Mouse (Mus musculus) midbrain, embryonic 14.5 days (tissue): Measurements from ENCODE around the gene Fgfr2. TPM values are rescaled to one million over a fixed set of nuclear protein-coding genes. Genes with fewer than 3 reads are reported as not detected.

Source experiments
- ATAC-seq: fragments of 200-750 bp; cut with Nextera tagmentation; 2 replicates; pipeline ENCODE4 v1.8.0; 2017; ENCODE audit warnings: moderate number of reproducible peaks, moderate library complexity; ENCODE audit not compliant: low FRiP score, low TSS enrichment
- DNase-seq: peaks from one replicate; pipeline ENCODE4 v3.0.0-alpha.2; 2015
- H3K27ac ChIP-seq: fragments of 300-500 bp; sonication (generic); replicated peaks from 2 replicates; pipeline ENCODE4 v1.5.1; 2014; ENCODE audit warnings: mild to moderate bottlenecking, low read depth, low read length, moderate library complexity
- H3K27me3 ChIP-seq: fragments of 300-500 bp; sonication (generic); 2 replicates; pipeline ENCODE4 v1.6.1; 2014; ENCODE audit warnings: low read length, control low read depth, mixed read lengths; ENCODE audit not compliant: control insufficient read depth, insufficient read depth
- H3K36me3 ChIP-seq: fragments of 300-500 bp; sonication (generic); 2 replicates; pipeline ENCODE4 v1.6.1; 2014; ENCODE audit warnings: low read length, control low read depth; ENCODE audit not compliant: control insufficient read depth, insufficient read depth
- H3K4me1 ChIP-seq: fragments of 300-500 bp; sonication (generic); 2 replicates; pipeline ENCODE4 v1.6.1; 2014; ENCODE audit warnings: mild to moderate bottlenecking, antibody characterized with exemption, low read length, control low read depth; ENCODE audit not compliant: control insufficient read depth, insufficient read depth
- H3K4me2 ChIP-seq: fragments of 300-500 bp; sonication (generic); 2 replicates; pipeline ENCODE4 v1.6.1; 2014; ENCODE audit warnings: mild to moderate bottlenecking, low read length, moderate library complexity
- H3K4me3 ChIP-seq: fragments of 300-500 bp; sonication (generic); replicated peaks from 2 replicates; pipeline ENCODE4 v1.5.1; 2014; ENCODE audit warnings: low read depth, low read length
- H3K9ac ChIP-seq: fragments of 300-500 bp; sonication (generic); replicated peaks from 2 replicates; pipeline ENCODE4 v1.6.1; 2014; ENCODE audit warnings: mild to moderate bottlenecking, low read length, moderate library complexity
- H3K9me3 ChIP-seq: fragments of 300-500 bp; sonication (generic); 2 replicates; pipeline ENCODE4 v1.6.1; 2016; ENCODE audit warnings: low read length, control low read depth, mixed read lengths; ENCODE audit not compliant: control insufficient read depth
- WGBS: fragments of 180-500 bp; shearing (Covaris S2); extraction: QIAGEN DNeasy Blood & Tissue Kit; methylation state at CpG from one replicate; pipeline ENCODE4 v1.1.7; 2014; 5-methylcytosine and 5-hydroxymethylcytosine counted together
- polyA plus RNA-seq: library from polyadenylated mRNA; unstranded; fragments of >200 nt; fragmentation: Nextera tagmentation; extraction: Ambion mirVana; gene quantifications from 2 replicates; pipeline ENCODE4 v1.2.1, GENCODE M21; 2014

The Fgfr2 gene
- polyA plus RNA-seq, 1 experiment from 2014 or later, result 28.1 TPM

DNA sequence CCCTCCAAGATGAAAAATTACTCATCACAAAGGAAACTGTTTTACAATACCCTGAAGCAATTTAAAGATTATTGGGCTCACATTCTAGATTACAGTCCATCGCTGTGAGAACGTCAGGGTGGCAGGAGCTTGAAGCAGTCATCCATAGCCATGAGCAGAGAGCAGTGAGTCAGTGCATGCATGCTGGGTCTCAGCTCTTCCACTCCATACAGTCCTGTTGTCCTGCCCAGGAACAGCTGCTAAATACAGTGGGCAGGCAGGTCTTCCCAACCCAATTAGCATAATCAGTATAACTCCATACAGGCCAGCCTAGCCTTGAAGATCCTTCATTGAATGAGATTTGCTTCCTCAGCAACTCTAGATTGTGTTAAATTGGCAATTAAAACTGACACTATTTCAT lies 147.1 kb downstream of the Fgfr2 start:
- H3K27ac ChIP-seq, result no peak overlapping the region
- WGBS, result 61% methylated on average over 2 of the region's 2 CpGs
- DNase-seq (no peak), ATAC-seq (no peak)
- H3K9me3 ChIP-seq, result no peaks in the 10 kb centered on the region
- no peak overlapping the region for H3K4me2 ChIP-seq
- peaks cover 22% of the 10 kb centered on the region for H3K36me3 ChIP-seq
- no peak overlapping the region for H3K4me3 ChIP-seq
- no peaks in the 10 kb centered on the region for H3K4me1 ChIP-seq
- no peak overlapping the region for H3K9ac ChIP-seq
- H3K27me3 ChIP-seq, result no peaks in the 10 kb centered on the region

DNA sequence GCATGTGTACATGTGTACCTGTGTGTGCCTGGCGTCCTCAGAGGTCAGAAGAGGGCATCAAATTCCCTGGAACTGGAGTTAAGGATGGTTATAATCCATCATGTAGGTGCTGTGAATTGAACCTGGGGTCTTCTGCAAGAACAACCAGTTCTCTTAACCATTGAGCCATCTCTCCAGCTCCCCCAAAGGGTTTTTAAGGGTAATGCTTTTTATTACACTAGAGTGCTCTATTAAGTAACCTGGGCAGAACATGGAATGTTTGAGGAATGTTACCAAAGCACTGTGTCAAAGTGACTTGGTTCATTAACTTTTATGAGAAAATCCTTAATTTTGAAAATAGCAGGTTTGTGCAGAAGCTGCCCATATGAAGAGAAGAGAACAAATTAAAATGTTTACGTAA lies 151.1 kb downstream of the Fgfr2 start:
- Histone ChIP-seq H3K27ac (no peak overlapping the region), H3K9ac (no peak overlapping the region), H3K4me2 (no peak overlapping the region), H3K4me3 (no peak overlapping the region), H3K36me3 (peaks cover 21% of the 10 kb centered on the region), H3K9me3 (no peaks in the 10 kb centered on the region), H3K27me3 (no peaks in the 10 kb centered on the region), H3K4me1 (no peaks in the 10 kb centered on the region)
- 92% methylated on average over 2 of the region's 2 CpGs for WGBS
- no peak for DNase-seq
- no peak for ATAC-seq

DNA sequence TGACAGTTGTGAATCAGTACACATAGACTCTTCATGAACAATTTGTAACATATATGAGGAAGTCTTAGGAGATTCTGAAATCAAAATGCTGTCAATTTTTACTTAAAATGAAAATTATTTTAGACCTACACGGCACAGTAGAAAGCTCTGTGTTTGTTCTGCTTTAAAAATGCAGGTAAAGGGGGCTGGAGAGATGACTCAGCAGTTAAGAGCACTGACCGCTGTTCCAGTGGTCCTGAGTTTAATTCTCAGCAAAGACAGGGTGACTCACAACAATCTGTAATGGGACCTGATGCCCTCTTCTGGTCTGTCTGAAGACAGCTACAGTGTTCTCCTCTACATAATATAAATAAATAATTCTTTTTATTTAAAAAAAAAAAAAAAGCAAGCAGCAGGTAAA lies 157.4 kb downstream of the Fgfr2 start:
- Histone ChIP-seq H3K27me3 (no peaks in the 10 kb centered on the region), H3K9me3 (no peaks in the 10 kb centered on the region), H3K36me3 (0 out of 2 replicates have a peak, but pooled peaks cover 10% of the 10 kb centered on the region), H3K4me2 (no peak overlapping the region), H3K4me3 (no peak overlapping the region), H3K27ac (no peak overlapping the region), H3K9ac (no peak overlapping the region), H3K4me1 (no peaks in the 10 kb centered on the region)
- DNase-seq, result no peak
- ATAC-seq, result no peak
- WGBS, result 81% methylated on average over 2 of the region's 2 CpGs

DNA sequence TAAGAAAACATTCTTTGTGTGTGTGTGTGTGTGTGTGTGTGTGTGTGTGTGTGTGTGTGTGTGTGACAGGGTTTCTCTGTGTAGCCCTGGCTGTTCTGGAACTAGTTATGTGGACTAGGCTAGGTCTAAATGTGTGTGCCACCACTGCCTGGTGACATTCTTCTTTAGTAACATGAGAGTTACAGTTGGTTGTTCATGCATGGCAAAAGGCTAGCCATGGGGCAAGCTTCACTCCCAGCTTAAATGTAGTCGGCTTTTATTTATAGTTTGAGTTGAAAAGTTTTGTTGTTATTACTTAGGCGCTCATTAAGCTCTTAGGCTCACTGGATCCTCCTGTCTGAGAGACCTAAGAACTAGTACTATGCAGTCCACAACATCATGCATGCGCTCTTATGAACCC lies 158.8 kb downstream of the Fgfr2 start:
- no peak overlapping the region for H3K4me3 ChIP-seq
- H3K9ac ChIP-seq, result no peak overlapping the region
- H3K4me2 ChIP-seq, result no peak overlapping the region
- H3K4me1 ChIP-seq, result no peaks in the 10 kb centered on the region
- no peak overlapping the region for H3K27ac ChIP-seq
- DNase-seq (no peak), ATAC-seq (no peak)
- 86% methylated on average over 3 of the region's 3 CpGs for WGBS
- H3K9me3 ChIP-seq, result no peaks in the 10 kb centered on the region
- H3K36me3 ChIP-seq, result 0 out of 2 replicates have a peak, but pooled peaks cover 10% of the 10 kb centered on the region
- no peaks in the 10 kb centered on the region for H3K27me3 ChIP-seq

DNA sequence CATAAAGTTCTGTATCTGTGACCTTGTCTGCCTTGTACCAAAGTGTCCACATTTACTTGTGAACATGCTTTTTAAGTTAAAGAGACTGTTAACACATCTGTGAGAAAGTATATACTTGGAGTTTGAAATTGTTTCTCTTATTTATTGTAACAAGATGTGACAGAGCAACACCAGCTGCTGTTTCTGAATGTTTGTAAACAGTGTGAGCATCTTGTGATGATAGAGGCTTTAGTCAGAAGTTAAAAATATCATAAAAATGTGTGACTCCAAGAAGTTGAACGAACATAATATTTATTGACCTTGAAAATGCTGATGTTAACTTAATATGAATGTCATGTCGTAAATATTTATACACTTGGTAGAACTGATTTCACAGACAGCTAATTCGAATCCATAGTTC lies 172.5 kb downstream of the Fgfr2 start:
- WGBS, result 93% methylated on average over 3 of the region's 3 CpGs

DNA sequence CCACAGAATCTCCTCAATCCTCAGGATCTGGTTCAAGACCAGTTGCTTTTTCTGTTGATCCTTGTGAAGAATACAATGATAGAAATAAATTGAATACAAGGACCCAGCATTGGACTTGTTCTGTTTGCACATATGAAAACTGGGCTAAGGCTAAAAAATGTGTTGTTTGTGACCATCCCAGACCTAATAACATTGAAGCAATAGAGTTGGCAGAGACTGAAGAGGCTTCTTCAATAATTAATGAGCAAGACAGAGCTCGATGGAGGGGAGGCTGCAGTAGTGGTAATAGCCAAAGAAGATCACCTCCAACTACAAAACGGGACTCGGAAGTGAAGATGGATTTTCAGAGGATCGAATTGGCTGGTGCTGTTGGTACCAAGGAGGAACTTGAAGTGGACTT lies 173.2 kb downstream of the Fgfr2 start:
- H3K4me2 ChIP-seq, result no peak overlapping the region
- 90% methylated on average over 4 of the region's 4 CpGs for WGBS
- no peak for ATAC-seq
- no peak for DNase-seq
- no peaks in the 10 kb centered on the region for H3K4me1 ChIP-seq
- H3K27me3 ChIP-seq, result no peaks in the 10 kb centered on the region
- H3K36me3 ChIP-seq, result no peaks in the 10 kb centered on the region
- H3K4me3 ChIP-seq, result no peak overlapping the region
- H3K27ac ChIP-seq, result no peak overlapping the region
- no peaks in the 10 kb centered on the region for H3K9me3 ChIP-seq
- no peak overlapping the region for H3K9ac ChIP-seq

More for the DNA sequence above, 172.5 kb downstream of the Fgfr2 start:
- DNase-seq (no peak), ATAC-seq (no peak)
- Histone ChIP-seq H3K9ac (no peak overlapping the region), H3K4me1 (no peaks in the 10 kb centered on the region), H3K27me3 (no peaks in the 10 kb centered on the region), H3K27ac (no peak overlapping the region), H3K36me3 (no peaks in the 10 kb centered on the region), H3K9me3 (no peaks in the 10 kb centered on the region), H3K4me3 (no peak overlapping the region), H3K4me2 (no peak overlapping the region)

DNA sequence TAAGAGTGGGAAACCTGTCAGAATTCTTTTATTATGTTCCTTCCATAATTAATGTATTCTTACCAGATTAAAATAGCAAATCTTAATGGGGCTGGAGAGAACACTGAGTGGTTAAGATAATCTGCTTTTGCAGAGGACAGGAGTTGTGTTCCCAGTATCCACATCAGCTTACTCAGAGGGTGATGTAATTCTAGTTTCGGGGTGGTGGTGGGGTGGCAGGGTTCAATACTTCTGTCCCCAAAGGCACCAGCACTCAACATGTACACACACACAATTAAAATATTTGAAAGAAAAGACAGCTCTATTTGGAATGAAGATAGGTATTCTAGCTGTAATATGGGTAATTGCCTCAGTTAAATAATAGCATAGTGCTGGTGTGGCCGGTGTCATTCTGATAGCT lies 182.6 kb downstream of the Fgfr2 start:
- H3K27me3 ChIP-seq, result no peaks in the 10 kb centered on the region
- H3K36me3 ChIP-seq, result no peaks in the 10 kb centered on the region
- no peak overlapping the region for H3K4me2 ChIP-seq
- no peak overlapping the region for H3K9ac ChIP-seq
- 97% methylated on average over 2 of the region's 2 CpGs for WGBS
- no peak for ATAC-seq
- H3K4me3 ChIP-seq, result no peak overlapping the region
- H3K27ac ChIP-seq, result no peak overlapping the region
- DNase-seq, result no peak
- H3K4me1 ChIP-seq, result no peaks in the 10 kb centered on the region
- H3K9me3 ChIP-seq, result no peaks in the 10 kb centered on the region

DNA sequence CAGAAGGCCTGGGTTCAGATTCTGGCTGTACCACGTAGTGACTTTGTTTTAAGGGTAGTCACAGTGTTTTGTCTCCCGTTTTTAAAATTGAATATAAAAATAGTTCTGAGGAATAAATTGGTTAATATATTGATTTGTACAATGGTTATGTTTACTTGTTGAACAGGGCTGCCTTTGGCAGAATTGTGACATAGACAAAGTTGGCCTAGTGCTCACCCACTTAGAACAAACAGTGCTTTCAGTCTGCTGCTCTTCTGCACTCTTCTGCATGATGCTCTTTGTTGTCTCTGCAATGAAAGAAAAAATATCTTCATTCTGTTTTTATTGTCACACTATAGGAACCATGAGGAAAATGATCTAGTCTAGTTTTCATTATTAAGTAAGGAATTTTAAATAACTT lies 184.0 kb downstream of the Fgfr2 start:
- no peaks in the 10 kb centered on the region for H3K36me3 ChIP-seq
- 90% methylated on average over 2 of the region's 2 CpGs for WGBS
- H3K9ac ChIP-seq, result no peak overlapping the region
- H3K4me1 ChIP-seq, result no peaks in the 10 kb centered on the region
- H3K27ac ChIP-seq, result no peak overlapping the region
- H3K4me3 ChIP-seq, result no peak overlapping the region
- H3K9me3 ChIP-seq, result no peaks in the 10 kb centered on the region
- no peaks in the 10 kb centered on the region for H3K27me3 ChIP-seq
- ATAC-seq (no peak), DNase-seq (no peak)
- no peak overlapping the region for H3K4me2 ChIP-seq

DNA sequence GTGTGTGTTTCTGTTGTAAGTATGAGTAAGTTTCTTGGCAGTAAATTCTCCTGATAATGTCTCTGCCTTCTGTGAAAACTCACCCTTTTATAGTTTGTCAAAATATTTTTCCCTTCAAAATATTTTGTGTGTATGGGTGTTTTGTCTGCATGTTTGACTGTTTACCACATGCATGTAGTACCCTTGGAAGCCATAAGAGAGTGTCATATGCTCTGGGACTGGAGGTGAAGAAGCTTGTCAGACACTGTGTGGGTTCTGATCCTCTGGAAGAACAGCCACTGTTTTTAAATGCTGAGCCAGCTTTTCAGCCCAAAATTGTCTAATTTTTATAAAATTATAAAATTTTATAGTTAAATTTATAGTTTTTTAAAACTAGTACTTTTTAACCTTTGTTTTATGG lies 188.4 kb downstream of the Fgfr2 start:
- H3K4me2 ChIP-seq, result no peak overlapping the region
- DNase-seq (no peak), ATAC-seq (no peak)
- H3K4me1 ChIP-seq, result peaks cover 9% of the 10 kb centered on the region
- H3K9me3 ChIP-seq, result no peaks in the 10 kb centered on the region
- no peaks in the 10 kb centered on the region for H3K36me3 ChIP-seq
- no peak overlapping the region for H3K9ac ChIP-seq
- H3K27ac ChIP-seq, result no peak overlapping the region
- no peaks in the 10 kb centered on the region for H3K27me3 ChIP-seq
- no peak overlapping the region for H3K4me3 ChIP-seq
